Mouse (Mus musculus) ovary, postnatal 10 days (tissue): Measurements from ENCODE around the gene Gpr85.
A peak's percentile ranks its signal among the peaks of the same experiment; 100 is the strongest.
"Not testable (repeated sequence)": the region's sequence is repeated elsewhere in the genome, so short reads cannot be mapped to it uniquely, and the experiment has no call there.

ENCODE experiments used
- DNase-seq: peaks from one replicate; pipeline ENCODE4 v3.0.0; 2022; ENCODE audit warnings: low spot score

Gpr85 gene

DNA sequence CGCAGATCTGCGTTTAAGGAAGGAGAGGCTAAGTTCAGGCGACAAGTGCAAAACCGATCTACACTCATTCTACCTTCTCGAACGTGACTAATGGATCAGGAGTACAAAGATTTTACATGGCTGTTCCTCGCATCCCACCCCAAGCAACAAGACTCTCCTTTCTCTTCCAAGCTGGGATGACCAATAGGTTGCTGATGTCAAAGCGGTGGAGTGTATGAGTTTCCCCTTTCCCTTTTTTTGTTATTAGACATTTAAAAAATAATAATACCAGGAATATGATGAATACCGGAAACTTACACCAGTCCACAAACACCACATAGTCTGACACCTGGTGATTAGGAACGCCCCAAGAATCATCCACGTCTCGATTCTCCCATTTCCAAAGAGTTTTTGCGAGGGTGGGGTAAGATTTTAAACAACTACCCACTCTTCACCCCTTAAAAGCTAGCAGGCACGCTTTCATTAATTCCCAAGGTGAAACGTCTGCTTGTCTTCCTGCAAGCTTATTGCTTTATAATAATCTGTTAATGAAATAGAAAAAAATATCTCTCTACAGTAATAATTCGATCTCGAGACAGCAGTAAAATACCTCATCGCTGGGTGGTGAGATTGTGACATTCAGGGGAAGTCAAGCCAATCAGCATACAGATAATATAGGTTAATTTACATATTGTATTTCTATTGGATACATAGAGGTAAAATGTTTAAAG, at the start of gene Gpr85:
Gene Gpr85 (minus strand): TSS at position 598 of the 710 bp plus-strand sequence.
- no peak for DNase-seq

DNA sequence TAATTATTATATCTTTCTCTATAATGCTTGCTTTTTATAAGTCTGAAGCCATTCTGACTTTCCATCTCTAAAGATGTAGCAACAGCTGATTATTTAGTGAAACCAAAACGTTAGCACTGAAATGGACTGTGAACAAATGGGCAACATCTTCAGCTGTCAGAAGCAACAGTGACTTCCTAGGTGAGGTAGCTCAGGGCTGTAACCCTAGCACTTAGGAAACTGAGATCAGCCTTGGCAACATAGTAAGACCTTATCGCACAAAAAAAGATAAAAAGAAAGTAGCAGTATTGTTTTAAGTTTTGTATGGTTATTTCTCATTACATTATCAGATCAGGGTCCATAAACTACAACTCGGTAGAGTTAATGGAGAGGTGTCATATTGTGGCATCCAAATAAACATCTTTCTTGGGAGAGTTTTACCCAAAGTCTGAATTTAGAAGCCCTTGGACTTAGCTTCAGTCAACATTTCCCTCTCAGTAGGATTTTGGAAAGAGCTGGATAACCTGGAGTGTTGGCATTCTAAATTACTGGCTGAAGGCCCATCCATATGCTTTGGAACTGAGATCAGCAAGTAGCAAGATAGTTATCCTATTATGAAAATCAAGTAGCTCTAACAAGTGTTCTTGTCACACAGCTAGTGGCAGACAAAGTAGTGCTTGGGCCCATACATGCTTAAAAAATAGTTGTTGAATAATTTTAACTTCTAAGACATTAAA, 45.3 kb upstream of the Gpr85 start:
- DNase-seq = no peak

DNA sequence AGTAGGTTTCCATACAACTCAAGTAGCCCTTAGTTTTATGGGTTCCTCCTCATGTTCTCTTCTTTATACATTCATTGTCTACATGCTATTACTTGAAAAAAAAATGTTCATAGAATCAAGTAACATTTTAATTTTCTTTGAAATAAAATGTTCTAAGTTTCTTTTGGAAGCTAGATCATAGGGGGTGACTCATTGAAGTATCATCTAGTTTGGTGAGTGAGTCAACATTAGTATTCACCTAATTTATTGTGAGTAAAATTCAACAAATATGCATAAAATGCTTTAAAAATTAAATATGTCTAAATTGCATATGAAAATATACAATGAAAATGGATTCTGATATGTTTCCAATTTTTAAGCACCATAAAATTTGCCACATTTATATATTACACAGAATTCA, 43.2 kb upstream of the Gpr85 start:
- DNase-seq = no peak

DNA sequence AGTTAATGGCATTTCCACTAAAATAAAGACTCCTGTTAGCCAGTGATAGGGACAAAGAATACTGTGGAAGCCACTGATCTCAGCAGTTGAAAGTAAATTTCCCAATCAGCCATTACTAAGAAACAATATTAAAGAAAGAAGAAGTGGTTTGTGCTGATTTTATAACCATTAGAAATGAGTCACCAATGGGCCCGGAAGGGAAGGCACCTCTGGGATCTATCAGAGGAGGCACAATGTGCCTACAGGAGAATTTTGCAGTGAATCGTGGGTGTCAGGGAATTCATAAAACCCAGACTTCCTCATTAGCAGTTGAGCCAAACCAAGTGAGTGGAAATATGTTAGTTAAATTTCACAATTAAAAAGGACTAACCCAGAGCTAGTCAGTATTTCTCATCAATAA, 34.2 kb upstream of the Gpr85 start:
- DNase-seq = no peak

DNA sequence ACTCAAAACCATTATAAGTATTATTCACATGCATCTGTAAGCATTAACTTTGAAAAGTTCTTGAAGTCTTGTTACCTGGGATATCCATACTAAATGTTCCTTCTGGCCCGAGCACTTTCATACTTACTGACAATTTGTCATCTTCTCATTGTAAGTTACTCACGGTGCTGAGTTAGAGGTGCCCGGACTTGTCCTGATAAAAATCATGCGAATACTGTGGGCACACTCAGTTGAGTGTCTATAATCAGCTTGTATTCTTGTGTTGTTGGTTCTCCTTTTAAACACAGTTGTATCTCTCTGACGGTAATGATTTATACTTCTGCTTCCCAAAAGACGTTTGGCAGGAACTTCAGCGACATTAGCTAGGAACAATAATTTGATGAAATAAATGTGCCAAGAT, 32.3 kb upstream of the Gpr85 start:
- no peak for DNase-seq

DNA sequence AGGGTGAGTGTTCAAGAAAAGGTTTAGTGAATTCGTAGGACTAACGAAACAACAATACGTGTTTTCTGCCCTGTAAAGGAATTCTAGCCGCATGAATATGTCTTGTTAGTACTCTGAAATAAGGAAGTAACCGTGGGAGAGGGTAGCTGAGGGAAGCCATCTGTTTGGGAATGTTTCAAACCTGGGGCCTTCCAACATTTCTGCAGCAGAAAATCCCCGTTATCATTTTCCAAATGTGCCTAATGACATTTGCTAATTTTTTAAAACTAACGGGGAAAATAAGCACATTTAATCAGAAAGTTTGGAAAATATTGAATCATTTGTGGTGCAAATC, 31.9 kb upstream of the Gpr85 start:
- no peak for DNase-seq

DNA sequence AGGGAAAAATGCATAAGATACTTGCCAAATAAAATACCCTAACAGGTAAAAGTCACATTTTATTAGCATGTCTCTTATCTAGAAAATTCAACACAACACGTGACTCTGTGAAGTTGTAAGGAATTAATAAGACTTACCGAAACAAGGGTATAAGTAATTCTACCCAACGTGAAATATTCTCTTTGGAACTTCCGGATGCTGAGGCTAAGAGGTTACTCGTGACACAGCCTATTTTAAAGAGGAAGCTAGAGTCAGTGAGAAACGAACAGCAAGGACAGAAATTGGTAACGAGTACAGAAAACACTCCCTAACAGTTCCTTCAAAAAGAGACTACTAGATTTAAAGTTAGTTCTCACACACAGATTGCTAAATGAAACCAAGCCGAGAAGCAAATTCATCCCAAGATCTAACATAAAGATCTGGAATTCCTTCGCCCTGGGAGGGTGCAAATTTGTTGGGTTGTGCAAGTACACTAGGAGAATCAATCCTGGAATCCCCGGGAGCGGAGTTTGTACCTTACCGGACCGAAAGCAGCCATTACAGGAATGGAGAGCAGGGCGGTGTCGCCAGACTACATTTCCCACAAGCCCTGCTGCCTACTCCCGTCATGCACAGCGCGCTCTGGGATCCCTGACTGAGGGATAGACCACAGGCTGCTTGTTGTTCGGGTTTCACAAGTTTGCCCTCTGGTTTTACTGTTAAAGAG, 31.3 kb upstream of the Gpr85 start, which contains the start of gene 2610001J05Rik:
Gene 2610001J05Rik (minus strand): TSS at position 600 of the 706 bp plus-strand sequence.
- peak; percentile 68 for DNase-seq

DNA sequence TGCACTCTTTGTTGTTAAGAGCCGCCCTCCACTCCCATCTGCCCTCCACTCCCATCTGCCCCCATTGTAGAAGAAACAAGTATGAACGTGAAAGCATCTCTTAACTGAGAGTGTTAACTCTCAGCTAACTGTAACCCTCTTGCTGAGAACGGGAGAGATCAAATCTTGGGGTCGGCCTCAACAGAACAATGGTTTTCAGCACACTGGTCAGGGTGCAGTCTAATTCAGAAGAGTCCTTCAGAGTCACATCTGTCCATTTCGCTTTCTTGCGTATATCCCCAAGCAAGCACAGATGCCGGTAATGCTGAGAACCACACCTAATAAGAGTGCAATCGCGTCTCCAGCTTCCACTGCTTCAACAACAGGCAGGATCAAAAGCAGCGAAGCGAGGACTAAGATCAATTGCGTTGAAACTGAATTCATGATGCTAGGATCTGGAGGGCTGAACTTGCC, 30.6 kb upstream of the Gpr85 start:
- peak; percentile 3 for DNase-seq

DNA sequence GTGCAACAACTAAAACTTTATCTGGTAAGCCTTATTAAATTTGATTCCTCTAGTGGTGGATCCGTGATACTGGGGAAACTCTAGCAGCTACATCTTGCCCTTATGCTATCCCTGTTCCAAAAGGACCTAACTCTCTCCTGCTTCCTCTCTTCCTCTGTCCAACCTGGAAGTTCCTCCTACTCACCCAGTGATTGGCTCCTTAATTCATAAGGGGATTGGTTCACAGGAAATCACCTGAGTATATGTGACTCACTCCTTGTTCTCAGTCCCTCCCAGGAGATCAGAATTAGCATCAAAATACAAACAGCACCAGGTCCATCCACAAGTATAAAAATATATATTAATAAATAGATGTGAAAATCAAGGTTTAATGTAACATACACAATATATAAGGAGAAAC, 20.9 kb upstream of the Gpr85 start:
- no peak for DNase-seq

DNA sequence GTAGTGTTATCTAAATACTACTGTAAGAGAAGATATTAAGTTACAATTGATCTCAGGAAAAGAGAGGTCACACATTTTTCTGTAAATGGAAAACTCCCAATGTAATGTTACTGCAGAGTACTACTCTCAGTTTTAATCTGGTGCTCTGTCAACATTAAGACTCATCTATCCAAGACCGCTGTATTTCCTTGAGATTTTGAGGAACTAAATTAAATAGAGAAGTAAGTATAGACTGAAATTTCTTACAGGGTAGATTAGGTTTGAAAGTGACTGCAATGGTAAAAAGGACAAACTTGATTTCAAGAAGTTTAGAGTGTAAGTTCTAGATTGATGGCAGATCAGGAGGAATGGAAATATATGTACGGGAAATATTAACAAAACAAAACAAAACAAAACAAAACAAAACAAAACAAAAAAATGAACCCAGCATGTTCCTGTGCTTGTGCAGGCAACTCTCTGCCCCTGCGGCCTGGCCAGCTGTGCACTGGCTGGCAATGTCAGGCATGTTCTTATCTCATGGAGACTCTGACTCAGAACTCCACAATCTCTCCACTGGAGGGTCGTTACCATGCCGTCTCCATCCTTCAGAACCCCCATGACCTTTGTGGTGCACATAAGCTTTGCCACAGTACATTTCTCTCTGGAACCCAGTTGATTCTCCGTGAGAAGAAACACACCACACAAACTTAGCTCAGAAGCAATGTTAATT, 20.3 kb upstream of the Gpr85 start:
- DNase-seq = no peak

DNA sequence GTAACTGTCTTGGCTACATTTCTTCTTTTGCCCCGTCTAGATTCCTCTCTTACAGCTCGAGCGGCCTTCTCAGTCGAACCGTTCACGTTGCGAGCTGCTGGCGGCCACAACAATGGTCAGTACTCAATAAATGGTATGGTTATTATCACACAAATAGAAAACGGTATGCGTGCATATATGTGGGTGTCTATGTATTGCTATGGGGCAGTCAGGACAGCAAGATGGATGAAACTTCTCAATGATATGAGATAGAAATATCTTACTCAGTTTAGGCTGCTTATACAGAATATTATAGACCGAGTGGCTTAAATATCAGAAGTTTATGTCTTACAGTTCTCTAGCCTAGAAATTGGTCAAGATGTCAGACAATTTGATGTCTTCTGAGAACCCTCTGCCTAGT, 14.5 kb upstream of the Gpr85 start:
- no peak for DNase-seq

DNA sequence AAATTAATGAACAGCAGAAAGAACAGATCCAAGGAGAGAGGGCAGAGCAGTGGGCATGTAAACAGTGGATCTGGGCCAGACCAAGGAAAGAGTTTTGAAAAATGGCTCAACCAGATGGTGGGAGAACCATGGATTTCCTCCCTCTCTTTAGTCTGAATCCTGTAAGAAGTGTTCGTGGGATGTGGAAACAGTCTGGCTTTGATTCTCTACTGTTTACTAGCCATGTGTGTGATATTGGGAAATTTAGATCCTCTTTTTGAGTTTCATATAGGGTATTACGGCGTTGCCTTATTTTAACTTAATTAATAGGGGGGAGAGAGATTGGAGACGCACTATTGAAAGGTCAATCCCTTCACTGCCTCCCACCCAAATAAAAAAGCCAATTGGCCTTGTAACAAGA, 13.5 kb upstream of the Gpr85 start:
- no peak for DNase-seq

DNA sequence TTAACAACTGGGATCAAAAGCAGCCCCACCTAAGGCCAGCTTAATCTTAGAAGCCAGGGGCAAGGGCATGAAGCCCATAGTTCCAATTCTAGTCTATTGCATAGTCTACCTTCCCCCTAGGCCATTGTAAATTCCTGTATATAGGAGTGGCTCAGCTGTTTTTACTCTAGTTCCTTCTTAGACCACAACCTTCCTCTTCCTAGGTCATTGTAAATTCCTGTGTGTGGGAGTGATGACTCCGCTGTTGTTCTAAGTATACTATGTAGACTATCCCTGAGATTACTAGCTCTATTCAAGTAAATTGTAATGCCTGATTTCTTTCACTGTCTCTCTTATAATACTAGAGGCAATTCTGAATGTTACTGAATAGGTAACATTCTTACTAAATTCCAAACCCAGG, 6.3 kb upstream of the Gpr85 start:
- DNase-seq = not testable (repeated sequence)

DNA sequence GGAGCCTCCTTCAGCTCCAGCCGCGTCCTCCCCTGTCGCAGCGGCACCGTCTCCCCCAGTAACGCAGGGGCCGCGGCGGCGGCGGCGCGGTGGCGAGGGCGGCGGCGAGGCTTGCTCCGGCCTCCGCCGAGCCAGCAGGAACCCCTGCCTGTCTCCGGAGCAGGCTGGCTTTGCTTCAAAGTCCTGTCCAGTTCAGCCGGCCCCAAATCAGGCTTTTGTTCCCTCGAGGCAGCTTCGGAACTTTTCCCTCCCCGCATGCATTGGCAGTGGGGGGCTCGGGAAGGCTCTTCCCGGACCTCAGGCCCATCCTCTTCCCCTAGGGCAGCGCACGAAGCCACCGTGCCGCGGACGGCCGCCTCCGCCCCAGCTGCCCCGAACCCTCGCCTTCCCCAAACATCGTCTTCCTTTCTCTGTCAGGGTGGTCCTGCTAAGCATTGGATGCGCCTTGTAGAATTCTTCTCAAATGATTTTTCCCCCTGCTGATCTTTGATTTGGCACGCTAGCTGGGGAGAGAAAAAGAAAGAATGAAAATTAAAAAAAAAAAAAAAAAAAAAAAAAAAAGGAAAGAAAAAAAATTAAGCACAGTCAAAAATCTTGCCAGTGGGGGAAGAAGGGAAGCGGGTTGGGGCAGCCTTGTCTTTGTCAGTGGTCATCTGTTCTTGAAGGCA, 931 bp downstream of the Gpr85 start:
- peak; percentile 56 for DNase-seq

DNA sequence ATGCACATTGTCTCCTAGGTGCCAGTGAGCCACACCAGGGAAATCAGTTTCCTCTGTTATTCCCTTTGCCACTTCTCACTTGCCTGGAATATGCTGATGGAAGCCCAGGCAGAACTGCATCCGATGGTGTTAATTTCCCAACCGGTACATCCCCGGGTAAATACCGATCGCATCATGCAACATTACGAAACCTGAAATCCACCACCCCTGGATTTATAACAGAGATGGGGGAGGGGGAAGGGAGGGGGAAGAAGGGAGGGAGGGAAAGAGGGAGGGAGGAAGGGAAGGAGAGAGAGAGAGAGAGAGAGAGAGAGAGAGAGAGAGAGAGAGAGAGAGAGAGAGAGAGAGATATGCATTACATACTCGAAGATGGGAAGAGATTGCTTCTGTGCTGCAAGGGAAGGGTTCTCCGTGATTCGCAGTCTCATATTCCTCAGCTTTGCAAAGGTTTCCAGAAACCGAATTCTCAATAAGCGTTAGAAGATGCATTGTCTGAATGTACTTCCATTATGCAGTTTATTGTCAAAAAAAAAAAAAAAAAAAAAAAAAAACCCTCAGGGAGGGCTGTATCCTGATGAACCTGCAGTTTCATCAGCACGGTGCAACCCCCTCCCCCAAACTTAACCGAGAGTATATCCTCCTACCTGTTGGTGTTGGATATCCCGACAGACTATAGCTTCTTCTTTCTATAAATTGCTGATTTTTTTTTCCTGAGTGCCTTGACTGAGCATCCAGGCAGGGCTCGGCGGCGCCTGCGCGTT, 1.6 kb downstream of the Gpr85 start:
- no peak for DNase-seq

DNA sequence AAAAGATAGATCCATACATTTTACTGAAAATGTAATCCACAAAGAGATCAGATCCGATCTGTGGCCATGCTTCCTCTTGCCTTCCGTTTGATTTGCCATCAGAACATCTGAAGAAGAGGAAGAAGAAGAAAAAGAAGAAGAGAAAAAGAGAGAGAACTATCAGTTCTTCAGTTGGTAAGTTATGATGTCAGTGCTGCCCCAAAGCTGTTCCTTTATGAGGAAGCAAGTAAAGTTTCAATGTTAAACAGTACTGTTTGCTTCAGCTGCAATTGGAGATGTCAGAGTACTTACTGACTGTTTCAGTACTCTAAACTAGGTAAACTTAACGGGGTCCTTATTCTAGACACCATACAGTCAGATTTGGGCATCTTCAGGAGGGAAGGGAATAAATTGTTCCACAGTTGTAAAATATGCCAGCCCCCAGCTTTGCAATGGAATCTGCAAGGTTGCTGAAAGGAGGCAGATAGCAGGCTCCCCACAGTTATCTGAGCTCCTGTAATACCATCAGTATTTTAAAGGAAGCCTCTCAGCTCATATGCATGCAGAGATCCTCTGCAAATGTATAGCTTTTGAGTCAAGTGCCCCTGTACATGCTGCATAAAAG, 2.7 kb downstream of the Gpr85 start:
- no peak for DNase-seq

DNA sequence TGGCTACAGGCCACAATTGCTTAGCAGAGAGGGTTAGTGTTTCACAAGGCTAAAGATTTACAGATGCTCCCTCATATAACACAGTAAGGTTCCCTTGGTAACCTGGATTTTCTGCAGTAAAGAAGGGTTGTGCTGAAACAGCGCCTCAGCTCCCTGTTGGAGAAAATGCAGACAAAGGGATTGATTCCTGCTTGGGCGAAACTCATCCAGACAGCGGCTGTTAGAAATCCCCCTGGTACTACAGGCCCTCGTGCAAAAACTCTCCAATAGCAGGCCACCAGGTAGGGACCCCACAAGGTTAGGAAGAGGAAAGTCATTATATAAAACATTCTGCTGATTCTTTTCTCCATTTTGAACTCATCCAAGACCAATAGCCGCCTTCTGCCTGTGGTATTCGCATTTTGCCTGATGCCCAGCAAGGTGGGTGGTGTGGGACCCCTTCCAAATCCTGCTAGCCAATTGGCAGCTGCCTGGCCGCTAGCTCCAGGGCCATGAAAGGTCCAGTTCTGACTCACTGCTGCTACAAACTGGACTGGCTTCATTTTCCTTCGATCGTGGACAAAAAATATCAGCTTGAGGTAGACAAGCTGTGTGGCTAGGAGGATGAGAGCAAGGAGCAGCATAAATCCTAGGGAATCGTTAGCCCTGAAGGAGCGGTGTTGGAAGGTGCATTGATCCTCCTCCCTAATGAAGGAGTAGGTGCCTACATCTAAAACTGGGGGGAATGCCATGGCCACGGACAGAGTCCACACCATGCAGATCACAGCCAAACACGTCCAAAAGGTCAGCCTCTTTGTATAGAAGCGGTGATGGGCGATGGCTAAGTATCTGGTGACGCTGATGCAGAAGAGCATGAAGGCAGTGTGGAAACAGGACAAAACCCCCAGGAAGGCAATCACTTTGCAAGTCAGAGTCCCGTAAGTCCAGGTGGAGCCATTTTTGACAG, 3.7 kb downstream of the Gpr85 start:
- DNase-seq = no peak

DNA sequence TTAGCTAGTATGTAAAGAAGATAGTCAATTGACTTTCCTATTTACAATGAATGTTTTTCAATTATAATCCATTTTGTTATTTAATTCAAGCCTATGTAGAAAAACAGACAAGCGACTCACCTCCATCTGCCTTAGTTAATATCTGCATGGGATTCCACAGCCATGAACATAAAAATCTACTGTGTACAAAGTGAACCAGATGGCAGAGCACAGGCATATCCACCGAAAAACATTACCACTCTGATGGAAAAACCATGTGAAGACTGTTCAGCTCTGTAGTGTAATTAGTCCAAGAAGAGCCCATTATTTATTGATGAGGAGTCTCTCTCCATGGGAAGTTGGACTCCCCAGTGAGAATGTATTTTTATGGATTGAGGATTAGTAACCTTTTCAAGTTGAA, 7.0 kb downstream of the Gpr85 start:
- no peak for DNase-seq

DNA sequence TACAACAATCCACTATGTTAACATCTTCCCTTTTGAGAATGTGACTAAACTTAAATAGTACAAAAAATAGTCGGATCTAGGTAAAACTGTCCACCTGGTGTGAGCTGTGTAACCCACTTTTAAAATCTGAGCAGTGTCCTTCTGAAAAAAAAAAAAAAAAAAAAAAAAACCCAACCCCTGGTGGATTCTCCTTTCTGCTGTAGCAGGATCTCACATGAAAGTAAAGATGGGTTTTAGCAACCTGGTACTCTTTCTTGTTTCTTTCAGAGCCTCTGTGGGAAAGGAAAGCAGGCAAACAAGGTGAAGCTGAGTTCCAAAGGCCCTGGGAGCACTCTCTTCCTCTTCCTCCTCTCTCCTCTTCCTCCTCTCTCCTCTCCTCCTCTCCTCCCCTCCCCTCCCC, 10.9 kb downstream of the Gpr85 start:
- DNase-seq = no peak

DNA sequence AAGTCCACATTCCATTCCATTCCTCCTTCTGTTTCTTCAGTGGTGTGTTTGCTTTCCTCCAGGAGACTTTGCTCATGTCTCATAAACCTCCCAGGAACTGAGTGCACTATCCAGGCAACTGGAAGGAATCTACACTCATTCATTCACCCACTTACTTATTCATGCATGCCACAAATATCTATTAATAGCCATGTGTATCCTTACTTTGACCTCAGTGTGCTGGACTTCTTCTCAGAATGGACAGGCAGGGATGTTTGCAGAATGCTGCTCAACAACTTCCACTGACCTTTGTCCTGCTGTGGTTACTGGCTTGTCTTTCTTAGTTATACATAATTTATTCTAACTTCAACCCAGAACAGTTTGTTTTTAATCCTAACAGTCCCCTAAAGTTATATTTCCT, 23.1 kb downstream of the Gpr85 start:
- DNase-seq = no peak
